Mouse (Mus musculus): ENCODE results near the gene Tubb2b. TPM values are rescaled to one million over a fixed set of nuclear protein-coding genes. Genes with fewer than 3 reads are reported as not detected.
"Not testable (repeated sequence)": the region's sequence is repeated elsewhere in the genome, so short reads cannot be mapped to it uniquely, and the experiment has no call there.

Tubb2b gene
- total RNA-seq, 2 experiments from 2014 or later, result 4.8 to 8.6 TPM

DNA sequence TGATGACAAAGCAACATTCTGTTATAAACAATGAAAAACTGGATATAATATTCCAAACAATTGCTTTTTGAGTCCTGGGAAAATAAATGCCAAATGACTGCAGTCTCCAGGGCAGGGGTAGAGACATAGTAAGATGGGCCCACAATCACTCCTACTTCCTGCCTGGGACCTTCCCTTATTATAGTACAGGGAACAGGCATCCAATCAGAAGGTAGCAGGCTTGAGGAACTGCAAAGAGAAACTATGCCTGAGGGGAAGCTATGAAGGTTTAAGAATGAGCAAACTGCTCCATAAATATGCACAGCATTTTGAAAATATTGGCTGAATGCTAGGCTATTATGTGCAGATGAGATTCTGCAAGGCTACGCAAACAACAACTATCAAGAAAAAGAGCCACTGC lies 23.3 kb downstream of the Tubb2b start:
- no peak for DNase-seq

DNA sequence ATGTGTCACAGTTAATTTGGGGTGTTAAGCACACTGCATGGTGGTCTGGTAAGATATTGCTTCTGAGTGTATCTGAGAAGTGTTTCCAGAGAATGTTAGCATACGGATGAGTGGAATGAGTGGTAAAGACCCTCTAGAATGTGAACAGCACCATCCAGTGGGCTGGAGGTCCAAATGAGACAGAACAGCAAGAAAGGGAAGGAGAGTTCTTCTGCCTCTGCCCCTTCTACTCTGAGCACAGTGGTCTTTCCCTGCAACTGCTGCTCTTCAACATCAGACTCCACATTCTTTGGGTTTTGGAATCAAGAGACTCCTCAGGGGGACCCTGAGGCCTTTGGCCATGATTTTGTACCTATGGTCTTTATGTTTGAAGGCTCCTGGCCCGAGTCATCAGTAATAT lies 24.0 kb downstream of the Tubb2b start:
- no peak for DNase-seq

DNA sequence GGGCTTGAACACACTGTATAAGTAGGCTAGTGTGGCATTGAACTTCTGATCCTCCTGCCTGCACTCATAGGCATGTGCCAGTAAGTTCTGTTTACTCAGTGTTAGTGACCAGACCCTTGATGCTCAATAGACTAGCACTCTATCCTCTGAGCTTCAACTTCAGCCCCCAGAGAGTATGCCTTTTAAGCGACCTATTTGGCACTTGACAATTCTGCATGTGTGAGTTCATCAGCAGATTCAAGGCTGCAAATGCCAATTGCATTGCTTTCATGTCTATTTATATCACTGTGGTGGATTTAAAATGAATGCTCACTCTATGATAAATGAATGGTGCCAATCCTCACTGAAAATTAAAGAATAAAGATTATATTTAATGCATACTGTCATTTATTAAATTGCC lies 24.9 kb downstream of the Tubb2b start:
- peak in 1 of 2 experiments; percentile 47 for DNase-seq

DNA sequence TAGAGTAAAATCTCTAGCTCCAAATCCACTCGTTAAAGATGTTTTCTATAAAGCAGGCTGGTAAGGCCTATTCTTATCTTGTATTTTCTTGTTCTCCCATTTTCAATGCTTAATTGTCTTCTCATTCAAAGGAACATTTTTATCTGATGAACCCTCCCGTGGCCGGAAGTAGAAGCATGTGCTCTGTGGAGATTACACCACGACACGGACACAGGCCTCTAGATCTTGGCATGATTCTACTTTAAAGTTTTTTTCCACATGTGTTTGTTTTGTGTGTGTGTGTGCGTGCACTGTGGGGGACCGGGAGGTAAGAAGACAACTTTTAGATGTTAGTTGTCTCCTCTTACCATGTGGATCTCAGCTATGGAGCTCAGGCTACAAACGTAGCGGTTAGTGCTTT lies 28.4 kb downstream of the Tubb2b start:
- DNase-seq, result peak; percentile 25 to 61

DNA sequence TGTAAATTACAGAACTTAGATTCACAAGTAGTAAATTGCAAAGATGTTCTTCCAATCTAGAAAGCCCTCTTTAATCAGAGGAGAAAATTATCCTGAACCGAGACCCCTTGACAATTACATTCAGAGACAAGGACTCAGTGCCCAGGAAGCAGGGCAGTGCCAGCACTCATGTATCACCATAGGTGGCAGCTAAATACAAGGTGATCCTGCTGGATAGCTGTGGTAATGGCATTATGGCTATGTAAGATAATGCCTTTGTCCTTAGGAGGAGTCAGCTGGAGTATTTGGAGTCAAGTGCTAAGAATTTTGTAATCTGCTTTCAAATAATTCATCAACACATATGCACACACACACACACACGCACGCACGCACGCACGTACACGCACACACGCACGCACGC lies 29.0 kb downstream of the Tubb2b start:
- DNase-seq, result no peak

DNA sequence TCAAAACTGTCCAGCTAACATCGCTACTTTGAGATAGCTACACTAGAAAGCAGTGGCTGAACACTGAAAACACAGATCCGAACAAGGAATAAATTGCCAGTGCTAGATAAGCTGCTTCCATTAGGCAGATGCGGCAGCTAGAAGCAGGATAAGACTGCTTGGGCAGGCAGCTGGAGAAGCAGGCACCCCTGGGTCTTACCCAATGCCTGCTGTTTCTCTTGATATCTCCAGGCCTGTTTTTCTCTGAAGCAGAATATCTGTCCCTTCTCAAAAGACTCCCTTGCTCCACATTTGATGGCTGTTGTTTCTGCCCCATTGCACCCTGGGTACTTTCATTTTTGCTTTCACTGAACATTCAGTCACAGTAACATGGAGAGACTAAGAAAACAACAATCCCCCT lies 29.5 kb downstream of the Tubb2b start:
- DNase-seq, result peak in 1 of 2 experiments; percentile 22

DNA sequence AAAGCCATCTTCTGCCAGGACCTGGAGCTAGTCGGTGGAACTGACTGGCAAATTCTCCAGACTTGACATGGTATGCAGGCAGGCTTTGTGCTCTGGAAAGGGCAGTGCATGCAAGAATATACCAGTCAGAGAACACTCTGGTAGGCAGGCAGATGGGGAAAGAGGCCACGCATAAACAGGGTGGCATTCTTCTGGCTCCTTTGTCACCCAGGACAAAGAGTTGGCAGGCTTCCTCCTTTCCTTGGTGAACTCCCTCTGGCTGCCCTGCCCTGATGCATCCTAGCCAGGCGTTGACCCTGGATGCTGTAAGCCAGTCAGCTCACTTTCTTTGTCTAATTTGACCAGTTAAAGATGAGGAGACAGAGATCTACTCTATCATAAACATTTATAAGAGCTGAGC lies 33.2 kb downstream of the Tubb2b start:
- no peak for DNase-seq

DNA sequence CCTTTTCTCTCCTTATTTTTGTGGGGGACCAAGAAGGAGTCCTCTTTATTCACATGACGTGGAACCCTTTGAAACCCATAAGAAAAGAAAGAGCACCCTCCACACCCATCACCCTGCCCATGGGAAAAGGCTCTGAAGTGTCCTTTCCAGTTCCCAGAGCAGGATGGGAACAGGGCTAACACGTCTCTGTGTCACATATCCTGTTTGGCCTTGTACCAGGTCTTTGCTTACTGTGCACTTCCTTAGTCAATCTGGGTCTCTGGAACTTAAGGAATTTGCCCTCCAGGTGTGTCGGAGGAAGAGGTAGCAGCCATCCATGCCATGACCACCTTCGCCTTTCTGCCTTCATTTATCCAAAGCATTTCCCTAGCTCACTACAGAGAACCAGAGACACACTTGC lies 33.8 kb downstream of the Tubb2b start:
- DNase-seq, result peak; percentile 56 to 77

DNA sequence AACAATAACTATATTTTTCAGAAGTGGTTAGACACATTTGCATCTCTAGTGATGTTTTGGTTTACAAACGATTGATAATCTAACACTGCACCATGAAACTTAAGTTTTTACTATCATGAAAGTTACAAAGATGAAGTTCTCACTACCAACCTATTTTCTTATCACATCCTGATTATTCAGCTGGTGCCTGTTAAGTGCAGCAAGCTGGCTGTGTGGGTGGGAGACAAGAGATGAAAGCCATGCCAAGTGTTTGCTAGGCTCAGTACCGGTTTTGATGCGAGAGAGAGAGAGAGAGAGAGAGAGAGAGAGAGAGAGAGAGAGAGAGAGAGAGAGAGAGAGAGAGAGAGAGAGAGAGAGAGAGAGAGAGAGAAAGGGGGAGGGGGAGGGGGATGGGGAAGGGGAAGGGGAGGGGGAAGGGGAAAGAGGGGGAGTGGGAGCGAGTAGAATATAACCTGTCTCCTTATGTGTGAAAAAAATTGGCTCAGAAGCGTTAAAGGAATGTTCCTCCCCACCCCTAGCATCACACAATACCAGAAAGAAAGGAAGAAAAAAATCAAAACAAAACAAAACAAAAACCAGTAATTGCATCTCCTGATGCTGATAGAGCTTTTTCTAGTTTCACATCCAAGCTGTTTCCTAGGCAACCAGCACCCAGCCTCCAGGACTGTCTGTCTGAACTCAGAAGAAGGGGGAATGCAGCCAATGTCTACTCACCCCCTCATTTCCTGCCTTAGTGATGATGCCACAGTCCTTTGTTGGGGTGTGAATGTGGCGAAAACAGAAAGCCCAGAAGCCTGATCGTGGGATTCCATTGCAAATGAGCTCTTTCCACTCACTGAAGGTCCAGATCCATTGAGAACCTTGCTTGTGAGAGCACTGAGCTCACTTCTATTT lies 34.5 kb downstream of the Tubb2b start:
- peak; percentile 59 to 74 for DNase-seq

DNA sequence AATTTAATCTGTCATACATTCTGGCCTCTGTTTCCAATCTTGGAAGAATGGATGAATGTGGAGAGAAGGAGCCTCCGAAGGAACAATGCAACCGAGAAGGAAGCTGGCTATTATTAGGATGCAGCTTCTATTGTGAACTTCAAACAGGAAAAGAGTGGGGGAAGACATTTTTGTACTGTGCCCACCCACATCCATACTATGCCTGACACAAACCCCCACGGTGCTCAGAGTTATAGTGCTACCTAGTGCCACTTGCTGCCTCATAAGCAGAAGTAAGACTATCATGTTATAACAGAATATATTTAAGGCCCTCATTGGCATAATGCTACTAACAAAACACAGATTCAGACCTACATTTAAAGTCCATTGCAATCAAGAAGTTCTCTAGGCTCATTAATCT lies 40.9 kb downstream of the Tubb2b start:
- DNase-seq, result no peak

DNA sequence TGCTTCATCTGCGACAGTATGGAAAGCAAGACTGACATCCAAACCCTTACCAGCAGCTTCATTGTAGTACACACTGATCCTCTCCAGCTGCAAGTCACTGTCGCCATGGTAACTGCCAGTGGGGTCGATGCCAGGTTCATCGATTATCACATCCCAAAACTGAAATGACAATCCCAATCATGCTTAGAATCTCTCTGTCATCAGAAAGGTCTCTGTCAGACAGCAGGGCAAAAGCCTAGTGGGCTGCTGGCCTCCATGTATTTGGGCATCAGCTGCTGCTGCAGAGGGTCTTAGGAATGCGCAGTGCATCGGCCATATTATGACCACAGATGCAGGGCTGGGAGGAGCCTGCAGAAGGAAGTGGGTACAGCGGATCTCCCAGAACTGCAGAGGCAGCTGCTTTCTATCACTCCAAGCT lies 41.4 kb downstream of the Tubb2b start:
- no peak for DNase-seq

DNA sequence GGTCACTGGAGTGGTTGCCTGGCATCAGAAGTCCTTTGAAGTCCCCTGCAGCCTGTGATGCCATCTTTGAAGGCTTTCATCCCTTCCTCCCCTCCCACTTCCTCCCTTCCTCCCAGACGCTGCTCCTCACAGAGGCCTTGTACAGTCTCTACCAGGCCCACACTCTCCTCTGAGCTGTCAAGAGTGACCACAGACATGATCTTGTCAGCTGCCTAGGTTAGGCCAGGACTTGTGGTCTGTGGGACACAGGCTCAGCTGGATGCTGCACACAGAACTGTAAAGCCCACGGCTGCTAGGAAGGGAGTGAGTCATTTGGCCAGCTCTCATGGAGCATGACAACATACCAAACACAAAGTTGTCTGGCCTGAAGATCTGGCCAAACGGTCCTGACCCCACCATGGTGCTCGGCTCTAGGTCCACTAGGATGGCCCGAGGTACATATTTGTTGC lies 42.0 kb downstream of the Tubb2b start:
- not testable (repeated sequence) for DNase-seq

DNA sequence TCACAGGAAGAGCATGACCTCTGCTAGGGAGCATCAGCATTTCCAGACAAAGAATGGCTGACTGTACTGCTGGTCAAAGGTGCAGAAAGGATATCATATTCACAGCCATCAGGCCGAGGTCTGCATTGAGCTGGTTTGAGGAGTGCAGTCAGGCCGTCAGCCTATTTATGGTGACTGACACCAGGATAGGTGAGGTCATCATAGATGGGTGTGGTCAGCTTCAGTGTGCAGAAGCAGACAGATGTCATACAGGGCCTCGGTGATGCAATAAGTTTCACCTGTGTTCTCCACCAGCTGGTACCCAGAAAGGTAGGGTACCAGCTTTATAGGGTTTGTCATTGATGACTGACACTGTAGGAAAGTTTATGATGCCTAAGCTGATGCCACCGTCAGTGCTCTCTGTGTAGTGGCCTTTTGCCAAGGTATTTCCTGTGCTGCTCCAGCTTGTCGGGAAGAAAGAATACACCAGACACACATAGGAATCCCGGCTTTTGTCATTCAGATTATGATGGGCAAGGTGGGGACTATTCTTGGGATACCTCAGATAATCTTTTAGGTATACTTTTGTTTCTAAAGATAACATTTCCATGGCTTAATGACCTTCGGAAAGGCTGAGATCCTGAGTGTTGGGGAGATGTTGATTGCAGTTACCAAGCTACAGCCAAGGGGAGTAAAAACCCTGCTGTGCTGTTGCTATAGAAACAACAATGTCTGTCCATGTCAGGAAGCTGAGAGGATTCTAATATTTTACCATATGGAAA lies 43.0 kb downstream of the Tubb2b start:
- DNase-seq, result peak in 1 of 2 experiments; percentile 29

DNA sequence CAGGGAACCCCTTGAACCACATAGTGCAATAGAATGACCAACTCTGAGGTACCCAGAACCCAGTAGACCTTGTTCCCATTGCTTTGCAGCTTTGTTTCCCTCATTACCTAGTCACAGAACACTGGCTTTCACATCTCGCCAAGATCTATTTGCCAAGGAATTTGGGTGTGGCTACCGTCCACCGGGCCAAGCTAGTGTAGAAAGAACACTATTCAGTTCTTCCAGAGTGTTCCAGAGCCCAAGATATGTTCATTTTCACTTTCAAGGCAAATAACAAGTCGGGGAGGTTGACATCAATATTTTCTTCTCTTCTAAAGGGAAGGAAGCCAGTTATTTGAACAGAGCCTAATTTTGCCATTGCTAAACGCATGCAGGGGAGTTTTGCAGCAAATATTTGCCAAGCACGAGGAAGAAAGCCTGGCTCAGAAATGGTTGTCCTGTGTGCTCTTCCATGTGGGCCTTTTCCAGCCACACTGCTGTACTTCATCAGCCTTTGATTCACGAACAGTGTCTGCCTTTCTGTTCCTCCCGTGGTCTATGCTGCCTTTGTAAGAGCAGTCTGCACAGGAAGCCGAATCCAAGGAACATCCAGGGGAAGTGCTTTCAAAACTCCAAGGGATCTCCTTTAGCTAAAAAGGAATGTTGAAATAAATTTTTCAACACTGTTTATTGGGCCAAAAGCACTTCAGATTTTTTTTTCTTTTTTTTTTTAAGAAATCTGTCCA lies 46.1 kb downstream of the Tubb2b start:
- DNase-seq, result peak; percentile 81 to 91

DNA sequence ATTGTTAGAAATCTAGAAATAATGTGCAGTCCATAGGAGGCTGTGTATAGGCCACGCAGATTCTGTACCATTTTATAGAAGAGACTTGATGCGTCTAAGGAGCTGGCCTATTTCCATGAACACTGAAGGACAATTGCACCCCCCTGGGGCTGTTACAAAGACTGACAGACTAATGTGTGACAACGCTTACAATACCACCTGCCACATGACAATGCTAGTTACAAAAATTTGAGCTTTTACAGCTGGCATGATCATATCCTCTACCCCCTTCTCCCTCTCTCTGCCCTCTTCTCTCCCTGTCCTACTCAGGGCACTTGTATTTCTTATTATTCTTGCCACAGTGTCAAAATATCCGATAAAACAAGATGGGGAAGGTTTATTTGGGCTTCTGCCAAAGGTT lies 48.3 kb downstream of the Tubb2b start:
- no peak for DNase-seq

DNA sequence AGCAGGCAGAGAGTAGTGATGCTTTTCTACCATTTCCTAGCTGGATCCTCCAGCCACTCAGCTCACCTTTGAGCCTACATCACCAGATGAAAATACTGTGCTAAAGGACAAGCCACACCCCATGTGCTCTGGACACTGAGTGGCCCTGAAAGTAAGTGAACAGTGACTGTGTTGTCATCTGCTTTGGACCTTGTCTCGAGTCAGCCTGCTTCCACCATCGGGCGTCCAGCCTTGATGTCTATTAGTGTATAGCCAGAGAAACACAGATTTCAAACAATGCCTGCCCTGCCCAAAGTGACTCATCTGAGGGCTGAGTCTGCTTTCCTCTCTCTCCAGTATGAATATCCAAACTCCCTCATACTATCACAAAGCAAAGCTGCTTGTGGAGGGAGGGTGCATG lies 50.5 kb downstream of the Tubb2b start:
- DNase-seq, result no peak

DNA sequence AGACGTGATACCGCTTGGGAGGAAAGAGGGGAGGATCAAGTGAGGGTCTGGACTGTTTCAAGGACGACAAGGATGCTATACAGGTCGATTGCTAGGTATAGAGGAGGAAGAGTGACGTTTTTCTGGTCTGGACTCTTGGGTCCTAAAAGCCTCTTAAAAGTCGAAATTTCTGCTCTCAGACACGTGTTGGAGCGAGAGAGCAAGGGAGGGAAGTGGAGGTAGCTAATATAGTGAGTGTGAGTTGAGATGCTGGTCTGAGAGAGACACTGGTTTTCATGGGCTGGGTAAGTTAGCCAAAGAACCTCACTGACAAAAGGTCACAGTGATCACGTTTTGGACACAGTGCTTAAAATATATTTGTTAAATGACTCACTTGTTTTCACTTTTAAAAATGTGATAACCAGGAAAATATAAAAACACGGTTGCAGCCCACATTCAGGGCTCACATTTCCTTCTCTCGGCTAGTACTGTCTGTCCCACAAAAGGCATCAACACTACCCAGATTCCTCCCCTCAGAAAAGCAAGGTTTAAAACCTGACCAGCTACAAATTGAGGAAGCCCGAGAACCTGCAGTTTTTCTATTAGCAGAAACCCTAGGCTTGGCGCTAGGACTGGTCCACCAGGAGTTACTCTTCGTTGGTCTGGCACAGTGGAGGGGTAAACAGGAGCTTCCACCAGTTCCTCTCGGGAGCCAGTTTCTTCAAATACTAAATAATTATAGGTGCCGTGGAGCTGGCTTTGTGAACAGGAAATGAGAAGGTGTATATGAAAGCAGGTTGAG lies 51.6 kb downstream of the Tubb2b start:
- peak in 1 of 2 experiments; percentile 33 for DNase-seq

DNA sequence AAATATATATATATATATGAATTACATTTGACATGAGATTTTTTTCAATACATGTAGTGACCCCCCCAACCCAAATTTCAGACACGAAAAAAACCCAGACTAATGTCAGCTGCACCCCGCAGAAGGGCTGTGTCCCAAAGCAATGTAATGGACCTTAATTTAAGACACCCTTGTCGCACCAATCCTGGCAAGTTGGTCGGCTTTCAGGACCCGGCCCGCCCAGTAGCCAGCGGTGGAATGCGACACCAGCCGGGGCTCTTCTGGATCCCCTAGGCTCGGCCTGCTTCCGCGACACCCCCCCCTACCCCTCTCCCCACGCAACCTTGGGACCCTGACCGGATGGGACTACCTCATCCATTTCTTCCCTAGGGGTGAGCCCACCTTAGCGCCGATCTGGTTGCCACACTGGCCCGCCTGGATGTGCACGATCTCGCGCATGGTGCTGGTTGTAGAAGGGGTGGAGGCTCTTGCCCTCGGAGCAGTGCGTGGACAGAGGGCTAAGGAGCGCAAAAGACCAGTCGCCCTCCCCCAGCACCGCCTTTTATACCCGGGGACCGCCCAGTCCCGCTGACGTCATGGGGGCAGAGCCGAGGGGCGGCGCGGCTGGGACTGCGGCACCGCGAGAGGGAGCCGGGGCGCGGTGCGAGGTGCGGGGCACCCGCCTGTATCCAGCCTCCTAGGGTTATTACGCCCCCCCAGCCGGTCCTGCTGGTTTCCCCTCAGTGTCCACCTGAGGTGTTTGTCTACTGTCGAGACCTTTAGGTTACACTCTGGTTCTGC lies 52.6 kb downstream of the Tubb2b start, which contains the start of gene Tubb2a:
Gene Tubb2a, minus strand, starts transcription at position 516 of the 780 bp plus-strand sequence.
- DNase-seq, result peak; percentile 97

Data from heart, adult 18-20 months (tissue).